10 mouse cellular contexts compared by ENCODE assay signal in the genomic region with DNA sequence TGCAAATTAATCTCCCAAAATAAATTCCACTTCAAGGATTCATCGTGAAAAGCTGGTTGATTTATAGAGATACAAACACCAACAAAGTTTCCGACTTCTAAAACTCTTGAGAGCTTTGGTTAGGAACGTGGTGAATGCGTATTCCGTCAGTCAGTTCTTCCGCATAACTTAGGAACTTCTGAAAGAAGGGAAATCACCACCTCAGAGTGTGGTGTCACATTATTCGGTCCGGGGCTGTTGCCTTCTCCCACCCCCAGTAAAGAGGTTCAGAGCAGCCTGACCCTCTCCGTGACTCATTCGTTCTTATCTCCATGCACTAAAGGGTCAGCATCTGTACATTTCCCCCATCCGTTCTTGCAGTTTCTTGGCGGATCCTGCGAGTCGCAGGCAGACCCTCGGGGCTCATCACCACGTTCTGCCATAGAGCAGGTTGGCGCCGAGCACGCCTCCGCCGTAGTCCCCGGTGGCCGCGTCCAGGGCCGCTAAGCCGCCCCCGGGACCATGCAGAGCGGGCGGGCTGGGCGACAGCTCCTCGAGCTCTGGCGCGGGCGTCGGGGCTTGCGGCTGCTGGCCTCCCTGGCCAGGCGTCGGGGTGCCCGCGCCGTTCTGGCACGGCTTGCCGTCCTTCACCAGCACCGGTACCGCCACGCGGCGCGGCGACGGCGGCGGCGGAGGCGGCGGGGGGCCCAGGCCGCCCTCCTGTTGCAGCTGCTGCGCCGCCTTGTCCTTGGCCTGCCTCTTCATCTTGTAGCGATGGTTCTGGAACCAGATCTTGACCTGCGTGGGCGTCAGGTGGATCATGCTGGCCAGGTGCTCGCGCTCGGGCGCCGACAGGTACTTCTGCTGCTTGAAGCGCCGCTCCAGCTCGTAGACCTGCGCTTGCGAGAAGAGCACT. TPM values are rescaled to one million over a fixed set of nuclear protein-coding genes. Genes with fewer than 3 reads are reported as not detected.
DNase-seq lines count a peak whose midpoint lies in the region; ATAC-seq and TF ChIP-seq lines count a peak whose summit lies in the region.
"Had no signal": no experiment of that assay in that cellular context is flagged by ENCODE, and none has a peak within 500 bp of the region (broad histone marks: within the 10 kb centered on the region; RNA-seq: fewer than 3 reads in every experiment).

No protein-coding gene starts in this region.

- H3K4me2 ChIP-seq in lung, postnatal 0 days (replicated peaks; ENCODE audit: low read depth, low read length) = peak overlapping the region; percentile 66

- peaks cover 44% of the 10 kb centered on the region for H3K27me3 ChIP-seq in lung, postnatal 0 days (replicated peaks; ENCODE audit: insufficient read depth, low read length)

- WGBS in lung, postnatal 0 days = 1% methylated on average over 68 of the region's 72 CpGs

- ATAC-seq in lung, postnatal 0 days = peak; percentile 40; the same call in 1 of the 2 replicates

- no peak overlapping the region for H3K27ac ChIP-seq in lung, postnatal 0 days (ENCODE audit: low read length)

- peak; percentile 76 for DNase-seq in heart, adult 11 months
- DNase-seq in heart, postnatal 25 days (ENCODE audit: low spot score) = no peak
- peak; percentile 2 for DNase-seq in adrenal gland, postnatal 25 days
- peak; percentile 22 to 27 for DNase-seq in gastrocnemius, postnatal 4 days (ENCODE audit: low spot score in 2 of 2)
- DNase-seq in kidney, adult 11 months = peak; percentile 8
- peak; percentile 32 for DNase-seq in lung, postnatal 0 days (ENCODE audit: low spot score)
- peak; percentile 53 for DNase-seq in retina, embryonic 14.5 days (ENCODE audit: low spot score)
- no peak for DNase-seq in frontal cortex, adult 2 months (ENCODE audit: extremely low spot score in 1 of 2, low spot score in 1 of 2)

- TF ChIP-seq CTCF in lung, postnatal 0 days (IDR thresholded peaks at IDR 0.05) = no peak

- H3K4me1 ChIP-seq in lung, postnatal 0 days (ENCODE audit: insufficient read depth, low read depth, low read length) = no peaks in the 10 kb centered on the region; the same call in 1 of the 2 replicates

- no peaks in the 10 kb centered on the region for H3K36me3 ChIP-seq in lung, postnatal 0 days (ENCODE audit: insufficient read depth, low read length)

- no peak overlapping the region for H3K9ac ChIP-seq in lung, postnatal 0 days (replicated peaks; ENCODE audit: low read depth)

- intact Hi-C loops in heart, postnatal 25 days (cut with DNase I) = loop anchor here (10.0 kb wide), 2 partner anchors 859 to 951 kb away; a partner anchor contains a TSS

- no peak for TF ChIP-seq EP300 in lung, postnatal 0 days (IDR thresholded peaks at IDR 0.05)

- H3K4me3 ChIP-seq in lung, postnatal 0 days (ENCODE audit: low read depth, low read length) = peak overlapping the region; percentile 46
- H3K4me3 ChIP-seq: myocyte had no signal

- no peaks in the 10 kb centered on the region for H3K9me3 ChIP-seq in lung, postnatal 0 days (ENCODE audit: low read length)

RNA-seq across cellular contexts. Expression of a gene that starts 1.5 kb away (rescaled TPM):
- total RNA-seq in heart, postnatal 25 days (2021) = not detected
- not detected in 2 replicates for total RNA-seq in adrenal gland, postnatal 25 days (2021)
- not detected for total RNA-seq in gastrocnemius, postnatal 4 days (2021)
- not detected in 2 replicates for polyA plus RNA-seq in lung, postnatal 0 days (2015; fragmentation: Nextera tagmentation; extraction: Ambion mirVana)
- polyA plus RNA-seq in frontal cortex, adult 2 months (2012; rRNA removed) = not detected in 2 replicates
- polyA plus RNA-seq: G1E, myocyte had no signal

Comparison
In these comparisons a context has a peak if more than half of its experiments do, and no peak if none do; other contexts are left out.
1. DNase-seq: peak in heart, adult 11 months (single experiment), adrenal gland, postnatal 25 days (single experiment), gastrocnemius, postnatal 4 days (2 of 2), kidney, adult 11 months (single experiment), lung, postnatal 0 days (single experiment) and retina, embryonic 14.5 days (single experiment); none in heart, postnatal 25 days (single experiment) and frontal cortex, adult 2 months (0 of 2).